Mouse (Mus musculus) gastrocnemius, postnatal 10 days (tissue): ENCODE results near the gene Ccl1. TPM values are rescaled to one million over a fixed set of nuclear protein-coding genes. Genes with fewer than 3 reads are reported as not detected.

Source experiments
- DNase-seq: peaks from one replicate; pipeline ENCODE4 v3.0.0; 2021; ENCODE audit warnings: mixed read lengths
- long read RNA-seq, 2 experiments: library from polyadenylated mRNA; stranded (forward); transcript quantifications; one replicate each; pipeline ENCODE4 v2.0.0; 2021
- total RNA-seq, 2 experiments: library from RNA; stranded (reverse); gene quantifications; 2 replicates each; pipeline ENCODE4 v1.2.3; 2021

Gene Ccl1
- not detected for total RNA-seq
- long read RNA-seq, experiment 1: 0 reads
- long read RNA-seq, experiment 2: 0 reads

GRCm38 (mm10) chr11:82305590-82305989 lies at the start of gene Ccl1:
Gene Ccl1 (minus strand): TSS chr11:82305690.
- no peak for DNase-seq

- DNase-seq: no peak
These were observed 45.5 kb upstream of the Ccl1 start for GRCm38 (mm10) chr11:82351039-82351438.

- DNase-seq: no peak
These were observed 35.4 kb upstream of the Ccl1 start for GRCm38 (mm10) chr11:82340900-82341299.

GRCm38 (mm10) chr11:82340416-82340815 lies 34.9 kb upstream of the Ccl1 start:
- no peak for DNase-seq

GRCm38 (mm10) chr11:82339921-82340401 lies 34.5 kb upstream of the Ccl1 start:
- no peak for DNase-seq

- DNase-seq: no peak
These were observed 7.7 kb upstream of the Ccl1 start for GRCm38 (mm10) chr11:82313153-82313552.

- no peak for DNase-seq
These were observed 5.0 kb upstream of the Ccl1 start for GRCm38 (mm10) chr11:82310336-82311045.

- DNase-seq: no peak
These were observed 7.6 kb downstream of the Ccl1 start for GRCm38 (mm10) chr11:82297895-82298294.

- no peak for DNase-seq
These were observed 14.6 kb downstream of the Ccl1 start for GRCm38 (mm10) chr11:82290841-82291240.

- DNase-seq: no peak
These were observed 31.2 kb downstream of the Ccl1 start for GRCm38 (mm10) chr11:82274149-82274812.

GRCm38 (mm10) chr11:82259131-82259530 lies 46.4 kb downstream of the Ccl1 start:
- DNase-seq: no peak

- DNase-seq: peak; percentile 42
These were observed 49.9 kb downstream of the Ccl1 start for GRCm38 (mm10) chr11:82255601-82256000.

GRCm38 (mm10) chr11:82253421-82253820 lies 52.1 kb downstream of the Ccl1 start:
- DNase-seq: no peak

GRCm38 (mm10) chr11:82251251-82251650 lies 54.2 kb downstream of the Ccl1 start:
- no peak for DNase-seq

GRCm38 (mm10) chr11:82249945-82250344 lies 55.5 kb downstream of the Ccl1 start:
- no peak for DNase-seq

GRCm38 (mm10) chr11:82237439-82237838 lies 68.1 kb downstream of the Ccl1 start:
- DNase-seq: no peak

- peak; percentile 19 for DNase-seq
These were observed 69.8 kb downstream of the Ccl1 start for GRCm38 (mm10) chr11:82235551-82236207.

GRCm38 (mm10) chr11:82233991-82234390 lies 71.5 kb downstream of the Ccl1 start:
- no peak for DNase-seq

- no peak for DNase-seq
These were observed 78.5 kb downstream of the Ccl1 start for GRCm38 (mm10) chr11:82226976-82227375.

GRCm38 (mm10) chr11:82225936-82226335 lies 79.6 kb downstream of the Ccl1 start:
- DNase-seq: no peak

GRCm38 (mm10) chr11:82216531-82216930 lies 89.0 kb downstream of the Ccl1 start:
- DNase-seq: no peak

- no peak for DNase-seq
These were observed 91.1 kb downstream of the Ccl1 start for GRCm38 (mm10) chr11:82214405-82214804.

- no peak for DNase-seq
These were observed 98.5 kb downstream of the Ccl1 start for GRCm38 (mm10) chr11:82206960-82207488.
